Mouse (Mus musculus) leukemia stem cell, adult 10-12 weeks (primary cell): Measurements from ENCODE around the gene Vmn1r63. TPM values are rescaled to one million over a fixed set of nuclear protein-coding genes. Genes with fewer than 3 reads are reported as not detected.

Source experiments
- polyA plus RNA-seq: library from polyadenylated mRNA; stranded (reverse); fragments of >175 nt; gene quantifications from 2 replicates; pipeline ENCODE4 v1.2.3, GENCODE M21; 2012; ENCODE audit warnings: low replicate concordance

Vmn1r63 gene
- polyA plus RNA-seq: not detected in 2 replicates

GRCm38 (mm10) chr7:5805345-5805744 lies at the start of gene Vmn1r63:
Gene Vmn1r63 (minus strand): TSS chr7:5805445.

Other genes with a start within 250 kb of the Vmn1r63 start
- gene Vmn1r61, start 192.2 kb downstream of the Vmn1r63 start, polyA plus RNA-seq: not detected in 2 replicates
- not detected in 2 replicates for gene Vmn1r62, start 131.8 kb downstream of the Vmn1r63 start, polyA plus RNA-seq
- not detected in 2 replicates for gene Vmn1r64, start 79.1 kb upstream of the Vmn1r63 start, polyA plus RNA-seq
- gene Vmn1r65, start 205.6 kb upstream of the Vmn1r63 start, polyA plus RNA-seq: not detected in 2 replicates
- gene Nlrp4c, start 239.7 kb upstream of the Vmn1r63 start, polyA plus RNA-seq: not detected in 2 replicates